Mouse (Mus musculus) embryo, embryonic 10.5 days (tissue): Measurements from ENCODE around the gene E130311K13Rik.

Experiments used
- DNase-seq: peaks from one replicate; pipeline ENCODE4 v3.0.0-alpha.2; 2015; ENCODE audit warnings: low spot score

The E130311K13Rik gene

DNA sequence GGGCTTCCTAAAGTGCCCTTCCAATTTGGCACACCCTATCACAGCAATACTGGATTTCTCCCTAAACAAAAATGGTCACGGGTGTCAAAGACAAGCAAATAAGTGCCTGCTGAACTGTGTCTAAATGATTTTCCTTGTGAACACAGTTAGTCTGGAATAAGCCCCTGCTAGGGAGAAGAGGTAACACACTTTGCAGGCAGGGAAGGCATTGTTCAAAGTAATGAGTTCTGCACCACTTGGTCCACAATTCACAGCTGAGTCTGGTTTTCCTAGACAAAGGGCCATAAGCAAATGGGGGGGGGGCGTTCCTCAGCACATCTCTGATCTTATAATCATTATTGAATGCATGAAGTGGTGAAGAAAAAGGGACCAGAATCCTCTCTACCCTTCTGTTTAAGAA lies 33.5 kb downstream of the E130311K13Rik start:
- DNase-seq, result peak; percentile 56

DNA sequence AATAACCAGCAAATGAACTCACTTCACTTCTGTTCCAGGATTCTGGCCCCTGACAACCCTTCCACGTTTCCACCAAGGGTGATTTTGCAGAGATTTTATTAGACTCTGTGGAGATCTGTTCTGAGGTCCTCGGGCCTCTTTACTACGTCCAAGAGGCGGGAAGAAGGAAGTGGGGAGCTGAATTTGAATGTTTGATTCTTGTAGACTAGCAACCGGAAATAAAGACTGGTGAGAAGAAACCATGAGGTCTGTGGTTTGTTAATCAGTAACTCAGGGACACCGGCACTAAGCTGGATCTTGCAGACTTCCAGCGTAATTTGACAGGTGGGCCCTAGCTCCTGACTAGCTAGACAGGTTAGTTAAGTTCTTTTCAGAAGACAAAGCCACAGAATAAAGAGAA lies 35.6 kb downstream of the E130311K13Rik start:
- no peak for DNase-seq

DNA sequence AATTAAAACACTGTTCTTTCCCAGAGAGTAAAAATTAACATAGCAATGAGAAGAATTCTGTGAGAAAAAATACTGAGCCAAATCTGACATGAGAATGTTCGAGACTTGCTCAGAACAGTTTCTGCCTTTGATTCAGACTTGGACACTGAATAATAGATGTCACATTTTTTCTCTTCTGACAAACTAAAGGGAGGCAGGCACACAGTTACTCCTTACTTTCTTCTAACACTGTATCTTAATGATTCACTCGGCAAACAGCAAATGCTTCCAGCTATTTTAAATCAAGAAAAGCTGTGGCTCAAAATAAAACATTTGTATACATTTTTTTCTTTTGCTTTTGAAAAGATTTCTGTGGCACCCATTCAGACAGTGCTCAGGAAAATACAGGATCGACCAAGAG lies 37.1 kb downstream of the E130311K13Rik start:
- DNase-seq, result no peak

DNA sequence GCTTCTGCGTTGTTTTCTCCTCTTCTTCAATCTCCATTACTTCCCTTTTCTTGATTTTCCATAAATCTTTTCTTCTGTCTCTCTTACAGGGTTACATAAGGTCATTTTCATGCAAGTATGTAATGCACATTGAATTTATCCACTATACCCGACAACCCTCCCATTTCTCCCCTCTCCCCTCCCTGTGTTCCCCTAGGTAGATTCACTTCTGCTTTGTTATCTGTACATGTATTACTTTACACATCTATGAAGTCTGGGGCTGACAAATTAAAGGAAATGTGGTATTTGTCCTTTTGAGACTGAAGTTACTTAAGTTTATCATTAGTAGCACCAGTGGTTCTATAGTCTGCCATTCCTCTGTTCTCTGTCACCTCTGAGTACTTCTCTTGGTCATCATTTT lies 48.2 kb downstream of the E130311K13Rik start:
- no peak for DNase-seq

DNA sequence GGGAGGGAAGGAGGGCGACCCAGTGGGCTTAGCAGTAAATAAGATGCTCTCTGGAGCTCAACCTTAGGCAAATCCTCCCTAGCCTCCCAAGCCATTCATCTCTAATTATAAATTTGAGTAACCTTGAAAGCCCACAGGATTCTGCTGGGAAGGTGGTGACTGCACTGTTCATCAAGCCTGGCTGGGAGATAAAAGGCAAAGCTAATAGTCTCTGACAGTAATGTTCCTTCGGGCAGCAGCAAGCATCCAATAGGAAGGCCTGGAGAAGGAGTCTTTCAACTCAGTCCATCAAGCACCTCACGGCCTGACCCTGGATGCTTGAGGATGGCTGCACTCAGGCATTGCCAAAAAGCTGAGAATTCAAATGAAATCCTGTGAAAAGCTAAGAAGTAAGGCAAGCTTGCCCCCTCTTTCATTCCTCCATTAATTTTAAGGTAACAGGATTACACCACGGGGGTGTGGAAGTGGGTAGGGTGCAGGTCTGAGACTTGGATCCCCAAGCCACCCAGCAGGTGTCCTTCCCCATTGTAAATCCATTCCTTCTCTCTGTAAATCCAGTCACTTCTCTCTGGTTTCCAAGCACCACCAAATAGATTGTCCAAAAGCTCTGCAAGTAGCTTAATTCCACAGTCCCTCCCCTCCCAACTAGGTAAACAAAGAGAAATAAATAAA lies 50.1 kb downstream of the E130311K13Rik start:
- peak; percentile 49 for DNase-seq

DNA sequence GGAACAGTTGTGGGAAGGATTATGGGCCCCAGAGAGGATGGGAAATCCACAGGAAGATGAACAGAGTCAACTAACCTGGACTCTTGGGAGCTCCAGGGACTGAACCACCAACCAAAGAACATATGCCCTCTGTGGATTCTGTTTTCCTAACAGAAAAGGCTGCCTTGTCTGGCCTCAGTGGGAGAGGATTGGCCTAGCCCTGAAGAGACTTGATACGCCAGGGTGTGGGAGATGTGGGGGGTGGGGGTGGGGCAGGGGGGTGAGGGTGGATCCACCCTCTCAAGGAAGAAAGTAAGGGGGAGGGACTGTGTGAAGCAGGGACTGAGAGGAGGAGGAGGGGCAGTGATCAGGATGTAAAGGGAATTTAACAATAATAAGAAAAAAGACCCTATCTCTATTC lies 56.5 kb downstream of the E130311K13Rik start:
- peak; percentile 4 for DNase-seq

DNA sequence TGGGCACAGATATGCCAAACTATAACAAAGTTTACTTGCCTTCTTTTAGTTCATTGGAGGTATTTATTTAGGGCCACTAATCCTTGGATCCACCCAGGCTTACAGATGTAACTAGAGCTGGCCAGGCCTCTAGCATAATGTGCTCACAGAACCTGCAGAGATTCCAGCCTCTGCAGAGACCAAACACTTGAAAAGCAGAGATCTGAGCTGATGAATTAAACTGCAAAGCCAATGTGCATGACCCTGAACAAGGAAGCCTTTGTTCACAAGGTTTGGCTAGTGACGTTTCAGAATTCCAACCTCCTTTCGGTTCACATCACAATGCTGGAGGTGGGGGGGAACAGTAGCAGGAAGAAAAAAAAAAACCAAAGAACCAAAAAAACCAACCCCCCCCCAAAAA lies 58.0 kb downstream of the E130311K13Rik start:
- DNase-seq, result peak; percentile 66

DNA sequence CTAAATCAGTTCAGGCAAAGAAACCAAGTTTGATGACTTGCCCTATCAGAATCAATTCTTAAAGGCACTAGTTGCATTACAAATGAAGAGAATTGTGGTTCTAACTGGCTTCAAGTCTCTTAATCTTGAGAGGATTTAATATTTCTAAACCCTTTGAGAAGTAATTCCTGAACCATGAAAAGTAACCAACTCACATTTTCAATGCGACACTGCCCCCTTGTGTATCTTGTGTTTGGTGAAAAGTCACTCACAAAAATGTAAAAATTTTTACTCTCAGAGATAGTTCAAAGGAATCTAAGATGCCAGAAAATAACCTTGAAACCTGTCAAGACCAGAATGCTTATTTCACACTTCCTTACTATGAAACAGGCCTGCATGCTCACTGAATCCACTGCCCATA lies 61.0 kb downstream of the E130311K13Rik start:
- DNase-seq, result peak; percentile 78

DNA sequence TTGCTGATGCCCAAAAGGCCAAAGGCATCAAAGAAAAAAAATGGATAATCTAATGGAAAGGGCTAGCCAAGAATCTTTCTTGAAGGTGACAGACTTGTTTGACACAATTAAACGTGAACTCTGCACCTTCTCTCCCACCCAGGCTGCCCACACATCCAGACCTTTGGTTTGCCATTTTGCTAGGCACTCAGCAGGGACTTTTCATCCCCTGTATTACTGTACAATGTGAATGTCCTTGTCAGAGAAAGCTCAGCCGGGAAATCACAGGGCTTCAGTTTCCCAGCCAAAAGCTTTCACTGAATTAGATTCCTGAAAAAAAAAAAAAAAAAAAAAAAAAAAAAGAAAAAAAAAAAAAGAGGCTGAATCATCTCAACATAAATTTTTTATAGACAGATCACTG lies 64.2 kb downstream of the E130311K13Rik start:
- no peak for DNase-seq
